Mouse (Mus musculus): ENCODE data around the gene Stxbp4. TPM values are rescaled to one million over a fixed set of nuclear protein-coding genes. Genes with fewer than 3 reads are reported as not detected.
A peak's percentile ranks its signal among the peaks of the same experiment; 100 is the strongest.

Stxbp4 gene
- total and polyA plus RNA-seq, 2 experiments from 2014 or later, result 9.1 to 9.9 TPM

DNA sequence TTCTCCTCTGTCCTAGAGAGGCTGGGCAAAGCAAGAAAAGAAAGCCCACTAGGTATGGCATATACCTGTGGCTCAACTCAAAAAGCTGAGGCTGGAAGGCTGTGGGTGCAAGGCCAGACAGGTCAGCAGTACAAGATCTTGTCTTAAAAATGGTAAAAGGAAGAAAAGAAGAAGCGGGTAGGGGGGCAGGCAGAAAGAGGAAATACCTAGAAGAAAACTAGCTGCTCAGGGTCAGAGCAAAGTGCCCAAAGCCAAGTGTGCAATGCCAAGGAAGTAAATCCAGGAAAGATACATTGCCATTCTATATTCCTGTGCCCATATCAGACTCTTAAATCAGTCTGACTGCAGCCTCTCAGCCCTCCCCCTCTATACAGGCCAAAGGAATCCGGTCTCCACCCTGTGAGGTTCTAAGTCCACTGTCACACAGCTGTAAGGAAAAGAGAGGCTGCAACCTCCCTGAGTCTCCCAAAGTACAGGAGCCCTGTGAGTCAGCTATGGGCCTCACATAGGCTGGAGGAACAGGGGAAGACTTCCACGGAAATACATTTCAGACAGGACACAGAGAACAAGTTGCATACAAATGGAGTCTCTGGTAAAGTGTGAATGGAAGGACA is 28.4 kb upstream of the Stxbp4 start:
- H3K9ac ChIP-seq (replicated peaks; ENCODE audit: low read length), result no peak overlapping the region
- ATAC-seq (no peak), DNase-seq (ENCODE audit: low spot score) (no peak)
- peaks cover 13% of the 10 kb centered on the region; the same call in 1 of the 2 replicates for H3K36me3 ChIP-seq (ENCODE audit: insufficient read depth, low read length)
- no peak overlapping the region for H3K4me3 ChIP-seq (ENCODE audit: low read length)
- H3K4me1 ChIP-seq (ENCODE audit: insufficient read depth, low read length), result peaks cover 5% of the 10 kb centered on the region; the same call in 1 of the 2 replicates
- H3K9me3 ChIP-seq (ENCODE audit: low read length), result no peaks in the 10 kb centered on the region
- H3K4me2 ChIP-seq (ENCODE audit: low read depth, low read length), result no peak overlapping the region
- TF ChIP-seq CTCF (IDR thresholded peaks at IDR 0.05; ENCODE audit: low read depth), result no peak
- peak overlapping the region; percentile 58; the same call in 1 of the 2 replicates for H3K27ac ChIP-seq
- 72% methylated on average over 3 of the region's 3 CpGs for WGBS
- H3K27me3 ChIP-seq (ENCODE audit: insufficient read depth, low read length), result no peaks in the 10 kb centered on the region

DNA sequence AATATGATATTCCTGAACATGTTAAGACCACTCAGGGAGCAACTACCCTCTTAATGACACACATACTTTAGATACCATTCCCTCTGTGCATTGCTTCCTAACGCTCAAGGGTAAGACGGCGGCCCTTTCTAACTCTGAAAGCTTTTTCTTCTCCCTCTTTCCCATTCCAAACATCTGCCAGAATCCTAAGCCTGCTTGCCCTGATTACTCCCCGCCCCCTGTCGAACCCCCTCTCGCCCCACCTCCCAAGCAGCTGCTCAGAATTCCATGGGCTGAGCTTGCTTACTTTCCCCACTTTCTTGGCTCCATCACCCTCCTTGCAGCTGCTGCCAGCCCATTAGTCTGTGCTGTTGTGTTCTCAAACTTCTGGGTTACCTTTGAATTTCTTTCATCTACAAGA is 27.3 kb upstream of the Stxbp4 start:
- peaks cover 5% of the 10 kb centered on the region; the same call in 1 of the 2 replicates for H3K4me1 ChIP-seq (ENCODE audit: insufficient read depth, low read length)
- H3K27ac ChIP-seq, result peak overlapping the region; percentile 58
- H3K4me3 ChIP-seq (ENCODE audit: low read length), result no peak overlapping the region
- no peak for TF ChIP-seq CTCF (IDR thresholded peaks at IDR 0.05; ENCODE audit: low read depth)
- H3K36me3 ChIP-seq (ENCODE audit: insufficient read depth, low read length), result peaks cover 17% of the 10 kb centered on the region; the same call in 1 of the 2 replicates
- DNase-seq (ENCODE audit: low spot score), result peak; percentile 62
- no peaks in the 10 kb centered on the region for H3K9me3 ChIP-seq (ENCODE audit: low read length)
- peak; percentile 66 for ATAC-seq
- H3K4me2 ChIP-seq (ENCODE audit: low read depth, low read length), result no peak overlapping the region
- 22% methylated on average over 6 of the region's 6 CpGs for WGBS
- no peaks in the 10 kb centered on the region for H3K27me3 ChIP-seq (ENCODE audit: insufficient read depth, low read length)
- H3K9ac ChIP-seq (replicated peaks; ENCODE audit: low read length), result no peak overlapping the region

DNA sequence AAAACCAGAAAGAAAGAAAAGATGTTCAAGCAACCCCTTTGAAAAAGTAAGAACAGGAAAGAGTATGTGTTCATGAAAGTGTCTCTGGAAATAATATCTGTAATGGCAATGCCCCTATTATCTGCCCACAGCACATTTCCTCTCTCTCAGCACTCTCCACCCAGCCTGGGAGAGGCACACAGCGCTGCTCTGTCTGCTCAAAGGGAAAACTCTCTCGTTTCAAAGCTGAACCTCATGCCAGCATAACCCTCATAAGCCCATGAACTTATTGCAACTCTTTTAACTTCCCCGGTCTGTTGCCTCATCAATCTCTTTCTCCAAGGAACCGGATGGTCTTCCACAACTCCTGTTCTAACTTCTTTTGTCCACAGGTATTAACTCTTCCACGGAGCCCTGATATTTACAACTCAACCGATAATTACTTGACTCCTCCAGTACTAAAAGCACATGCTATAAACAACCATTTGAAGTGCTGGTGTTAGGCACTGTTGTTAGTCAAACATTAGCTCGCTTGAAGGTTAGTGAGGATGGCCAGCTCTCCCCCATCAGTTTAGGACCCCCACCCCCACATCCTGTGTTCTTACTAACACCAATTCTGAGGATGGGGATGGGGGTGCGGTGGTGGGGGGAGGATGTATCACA is 26.6 kb upstream of the Stxbp4 start:
- ATAC-seq, result no peak
- Histone ChIP-seq H3K36me3 (ENCODE audit: insufficient read depth, low read length) (peaks cover 11% of the 10 kb centered on the region; the same call in 1 of the 2 replicates), H3K9ac (replicated peaks; ENCODE audit: low read length) (no peak overlapping the region), H3K27me3 (ENCODE audit: insufficient read depth, low read length) (no peaks in the 10 kb centered on the region), H3K4me2 (ENCODE audit: low read depth, low read length) (no peak overlapping the region), H3K4me1 (ENCODE audit: insufficient read depth, low read length) (peaks cover 5% of the 10 kb centered on the region; the same call in 1 of the 2 replicates), H3K4me3 (ENCODE audit: low read length) (no peak overlapping the region), H3K9me3 (ENCODE audit: low read length) (no peaks in the 10 kb centered on the region), H3K27ac (peak overlapping the region; percentile 58; the same call in 1 of the 2 replicates)
- no peak for TF ChIP-seq CTCF (IDR thresholded peaks at IDR 0.05; ENCODE audit: low read depth)
- DNase-seq (ENCODE audit: low spot score), result no peak
- WGBS, result 43% methylated on average over 8 of the region's 8 CpGs

DNA sequence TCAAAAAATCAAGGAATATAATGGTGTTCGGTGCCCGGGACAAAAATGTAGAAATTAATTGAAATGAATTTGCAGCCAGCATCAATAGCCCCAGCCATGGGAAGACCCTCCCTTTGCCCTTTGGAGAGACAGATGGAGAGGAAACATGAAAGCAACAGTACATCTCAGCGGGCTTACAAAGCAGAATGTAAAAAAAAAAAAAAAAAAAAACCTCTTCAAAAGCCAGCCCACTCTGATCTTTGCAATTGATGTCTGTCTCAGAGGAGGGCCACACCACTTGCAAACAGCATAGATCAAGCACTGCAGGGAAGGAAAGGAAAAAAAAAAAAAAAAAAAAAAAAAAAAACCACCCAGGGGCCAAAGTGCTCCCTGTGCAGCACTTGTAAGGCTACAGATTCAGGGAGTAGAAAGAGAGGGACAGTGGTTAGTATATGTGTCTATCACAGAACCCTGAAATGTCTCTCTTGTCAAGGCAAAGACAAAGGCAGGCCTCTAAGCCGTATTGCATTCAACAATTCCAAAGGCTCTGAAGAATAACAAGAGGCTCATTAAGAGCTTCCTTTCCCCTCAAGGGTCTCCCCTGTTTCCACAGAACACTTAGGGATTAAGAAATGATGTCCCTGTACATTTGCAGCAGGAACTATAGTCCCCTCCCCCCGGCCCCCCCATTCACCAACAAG is 25.9 kb upstream of the Stxbp4 start:
- peaks cover 8% of the 10 kb centered on the region; the same call in 1 of the 2 replicates for H3K36me3 ChIP-seq (ENCODE audit: insufficient read depth, low read length)
- no peak overlapping the region for H3K4me2 ChIP-seq (ENCODE audit: low read depth, low read length)
- no peaks in the 10 kb centered on the region for H3K27me3 ChIP-seq (ENCODE audit: insufficient read depth, low read length)
- peaks cover 5% of the 10 kb centered on the region; the same call in 1 of the 2 replicates for H3K4me1 ChIP-seq (ENCODE audit: insufficient read depth, low read length)
- no peak for DNase-seq (ENCODE audit: low spot score)
- no peak overlapping the region for H3K4me3 ChIP-seq (ENCODE audit: low read length)
- H3K27ac ChIP-seq, result peak overlapping the region; percentile 58; the same call in 1 of the 2 replicates
- no peak overlapping the region for H3K9ac ChIP-seq (replicated peaks; ENCODE audit: low read length)
- H3K9me3 ChIP-seq (ENCODE audit: low read length), result no peaks in the 10 kb centered on the region
- TF ChIP-seq CTCF (IDR thresholded peaks at IDR 0.05; ENCODE audit: low read depth), result no peak
- no peak for ATAC-seq
- 26% methylated on average over 5 of the region's 5 CpGs for WGBS

DNA sequence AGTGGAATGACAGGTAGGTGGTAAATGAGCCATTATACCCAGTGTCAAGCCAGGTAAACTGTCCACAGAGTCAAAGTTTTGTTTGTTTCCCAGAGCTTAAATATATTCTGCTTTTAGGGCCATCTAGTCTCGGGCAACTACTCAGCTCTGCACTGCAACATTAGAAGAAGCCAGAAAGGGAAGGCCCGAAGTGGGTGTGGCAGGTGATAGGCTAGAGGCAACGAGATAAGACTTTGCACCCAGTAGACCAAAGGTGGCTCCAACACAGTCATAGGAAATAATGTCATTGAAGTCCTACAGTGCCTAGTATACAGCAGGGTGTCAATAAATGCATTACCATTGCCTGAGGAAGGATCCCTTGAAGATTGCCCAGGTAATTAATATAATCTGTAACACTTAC is 25.2 kb upstream of the Stxbp4 start:
- peaks cover 5% of the 10 kb centered on the region; the same call in 1 of the 2 replicates for H3K4me1 ChIP-seq (ENCODE audit: insufficient read depth, low read length)
- no peak overlapping the region for H3K4me3 ChIP-seq (ENCODE audit: low read length)
- no peak for TF ChIP-seq CTCF (IDR thresholded peaks at IDR 0.05; ENCODE audit: low read depth)
- H3K36me3 ChIP-seq (ENCODE audit: insufficient read depth, low read length), result peaks cover 9% of the 10 kb centered on the region; the same call in 1 of the 2 replicates
- ATAC-seq (no peak), DNase-seq (ENCODE audit: low spot score) (no peak)
- WGBS, result 82% methylated on average over 3 of the region's 3 CpGs
- no peak overlapping the region for H3K27ac ChIP-seq
- no peaks in the 10 kb centered on the region for H3K27me3 ChIP-seq (ENCODE audit: insufficient read depth, low read length)
- H3K4me2 ChIP-seq (ENCODE audit: low read depth, low read length), result no peak overlapping the region
- no peaks in the 10 kb centered on the region for H3K9me3 ChIP-seq (ENCODE audit: low read length)
- no peak overlapping the region for H3K9ac ChIP-seq (replicated peaks; ENCODE audit: low read length)

DNA sequence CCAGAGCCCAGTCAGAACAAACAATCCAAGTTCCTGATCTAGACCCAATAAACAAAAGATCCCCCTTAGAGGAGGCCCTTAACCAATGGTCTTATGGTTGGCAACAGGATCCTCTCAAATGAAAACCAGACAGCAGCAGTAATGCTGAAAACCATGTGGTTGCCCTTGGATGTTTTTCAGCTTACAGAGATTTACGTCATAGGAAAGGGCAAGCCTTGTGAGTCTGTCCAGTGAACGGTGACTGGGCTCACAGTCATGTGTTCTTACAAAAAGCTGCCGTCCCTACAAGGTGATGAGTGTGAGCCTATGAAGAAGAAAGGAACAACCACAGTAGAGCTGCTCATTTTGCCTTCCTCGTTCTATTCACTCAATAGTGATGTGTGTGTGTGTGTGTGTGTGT is 22.8 kb upstream of the Stxbp4 start:
- Histone ChIP-seq H3K36me3 (ENCODE audit: insufficient read depth, low read length) (peaks cover 22% of the 10 kb centered on the region; the same call in 1 of the 2 replicates), H3K4me3 (ENCODE audit: low read length) (no peak overlapping the region), H3K27me3 (ENCODE audit: insufficient read depth, low read length) (no peaks in the 10 kb centered on the region), H3K4me2 (ENCODE audit: low read depth, low read length) (no peak overlapping the region), H3K4me1 (ENCODE audit: insufficient read depth, low read length) (peaks cover 5% of the 10 kb centered on the region; the same call in 1 of the 2 replicates), H3K9me3 (ENCODE audit: low read length) (no peaks in the 10 kb centered on the region), H3K9ac (replicated peaks; ENCODE audit: low read length) (no peak overlapping the region), H3K27ac (no peak overlapping the region)
- ATAC-seq (no peak), DNase-seq (ENCODE audit: low spot score) (no peak)
- 87% methylated on average over 4 of the region's 4 CpGs for WGBS
- TF ChIP-seq CTCF (IDR thresholded peaks at IDR 0.05; ENCODE audit: low read depth), result no peak

Data from hindbrain, postnatal 0 days (tissue).